Mouse (Mus musculus) ovary, postnatal 36 days (tissue): ENCODE data around the gene Fkbp2.

ENCODE experiments used
- DNase-seq: peaks from one replicate; pipeline ENCODE4 v3.0.0; 2022; ENCODE audit warnings: low spot score, mixed read lengths

The Fkbp2 gene

GRCm38 (mm10) chr19:6971644-6972043 lies 8.7 kb downstream of the Fkbp2 start:
- DNase-seq: no peak

- DNase-seq: peak; percentile 48
Measured at GRCm38 (mm10) chr19:6970460-6971085, 9.7 kb downstream of the Fkbp2 start.

- peak; percentile 83 for DNase-seq
Measured at GRCm38 (mm10) chr19:6969665-6970381, 10.5 kb downstream of the Fkbp2 start.

- DNase-seq: no peak
Measured at GRCm38 (mm10) chr19:6969291-6969664, 11.0 kb downstream of the Fkbp2 start.

- peak; percentile 43 for DNase-seq
Measured at GRCm38 (mm10) chr19:6968491-6969271, 11.6 kb downstream of the Fkbp2 start.

- no peak for DNase-seq
Measured at GRCm38 (mm10) chr19:6956461-6956860, 23.8 kb downstream of the Fkbp2 start.

GRCm38 (mm10) chr19:6955424-6955823 lies 24.9 kb downstream of the Fkbp2 start:
- no peak for DNase-seq

- DNase-seq: peak; percentile 69
Measured at GRCm38 (mm10) chr19:6954046-6954445, 26.3 kb downstream of the Fkbp2 start.

GRCm38 (mm10) chr19:6952712-6953037 lies 27.6 kb downstream of the Fkbp2 start:
- peak; percentile 84 for DNase-seq

- peak; percentile 85 for DNase-seq
Measured at GRCm38 (mm10) chr19:6951994-6952711, 28.1 kb downstream of the Fkbp2 start.

- peak; percentile 92 for DNase-seq
Measured at GRCm38 (mm10) chr19:6951381-6951968, 28.8 kb downstream of the Fkbp2 start.

- DNase-seq: peak; percentile 63
Measured at GRCm38 (mm10) chr19:6950613-6951153, 29.6 kb downstream of the Fkbp2 start.

GRCm38 (mm10) chr19:6949951-6950350 lies 30.4 kb downstream of the Fkbp2 start:
- no peak for DNase-seq

GRCm38 (mm10) chr19:6949532-6949931 lies 30.8 kb downstream of the Fkbp2 start:
- DNase-seq: no peak

- no peak for DNase-seq
Measured at GRCm38 (mm10) chr19:6948186-6948585, 32.1 kb downstream of the Fkbp2 start.

GRCm38 (mm10) chr19:6947742-6948141 lies 32.6 kb downstream of the Fkbp2 start:
- no peak for DNase-seq

GRCm38 (mm10) chr19:6943709-6944108 lies 36.6 kb downstream of the Fkbp2 start:
- no peak for DNase-seq

- no peak for DNase-seq
Measured at GRCm38 (mm10) chr19:6942764-6943163, 37.5 kb downstream of the Fkbp2 start.

GRCm38 (mm10) chr19:6942249-6942691 lies 38.0 kb downstream of the Fkbp2 start, which contains the start of gene Gpr137:
Gene Gpr137 (minus strand): TSS chr19:6942480.
- DNase-seq: peak; percentile 95

- DNase-seq: peak; percentile 94
Measured at GRCm38 (mm10) chr19:6941372-6942248, 38.7 kb downstream of the Fkbp2 start, which contains the start of gene Bad. Gene Bad (plus strand): TSS chr19:6941861.
